Mouse (Mus musculus): ENCODE results near the gene Pdlim4.

Pdlim4 gene

DNA sequence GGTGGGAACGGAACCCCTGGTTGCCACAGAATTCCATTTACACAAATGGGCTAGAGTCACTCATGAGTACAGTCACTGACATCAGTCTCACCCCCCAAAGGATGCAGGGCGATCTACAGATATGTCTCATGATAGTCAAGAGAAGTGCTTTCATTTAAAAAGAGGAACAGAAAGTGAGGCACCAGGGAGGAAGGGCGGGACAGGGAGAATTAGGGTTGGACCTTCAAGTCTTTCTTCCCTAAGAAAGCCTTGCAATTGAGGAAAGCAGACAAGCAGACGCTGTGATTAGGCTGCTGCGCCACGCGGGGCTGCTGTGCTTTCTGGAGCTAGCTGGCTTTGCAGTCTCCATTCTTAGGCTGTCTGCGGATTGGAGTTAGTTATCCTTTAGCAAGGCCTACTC is 22.9 kb upstream of the Pdlim4 start:
- peak in 1 of 2 experiments; percentile 33 for DNase-seq

DNA sequence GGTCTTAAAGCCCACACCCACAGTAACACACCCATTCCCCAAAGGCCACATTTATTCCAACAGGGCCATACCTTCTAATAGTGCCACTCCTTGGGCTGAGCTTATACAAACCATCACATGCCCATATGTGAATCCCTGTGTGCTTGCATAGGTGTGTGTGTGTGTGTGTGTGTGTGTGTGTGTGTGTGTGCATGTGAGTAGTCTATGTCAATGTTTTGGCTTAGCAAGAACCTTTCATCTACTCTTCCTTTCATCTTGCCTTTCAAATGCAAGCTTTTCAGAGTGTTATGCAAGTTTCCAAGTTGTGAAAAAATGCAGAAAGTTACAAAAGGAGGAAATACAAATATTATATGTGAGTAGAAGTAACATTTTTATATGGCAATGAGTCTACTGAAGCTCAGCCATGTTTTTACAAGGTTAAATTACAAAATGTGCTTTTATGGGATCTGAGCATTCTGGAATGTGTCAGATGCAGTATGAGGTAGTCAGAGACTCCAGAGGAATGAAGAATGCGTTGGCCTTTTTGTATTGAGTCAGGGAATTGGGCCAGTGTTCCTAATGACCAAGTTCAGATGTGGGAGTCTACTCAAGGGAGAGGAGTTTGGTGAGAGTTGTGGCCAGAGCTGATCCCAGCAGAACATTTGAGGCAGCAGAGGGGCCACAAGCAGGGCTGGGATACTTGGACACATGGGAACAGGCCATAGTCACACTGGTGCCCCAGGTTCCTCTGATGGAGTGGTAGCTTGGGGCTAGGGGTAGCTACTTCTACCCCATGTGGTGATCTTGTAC is 21.5 kb upstream of the Pdlim4 start:
- DNase-seq = no peak

DNA sequence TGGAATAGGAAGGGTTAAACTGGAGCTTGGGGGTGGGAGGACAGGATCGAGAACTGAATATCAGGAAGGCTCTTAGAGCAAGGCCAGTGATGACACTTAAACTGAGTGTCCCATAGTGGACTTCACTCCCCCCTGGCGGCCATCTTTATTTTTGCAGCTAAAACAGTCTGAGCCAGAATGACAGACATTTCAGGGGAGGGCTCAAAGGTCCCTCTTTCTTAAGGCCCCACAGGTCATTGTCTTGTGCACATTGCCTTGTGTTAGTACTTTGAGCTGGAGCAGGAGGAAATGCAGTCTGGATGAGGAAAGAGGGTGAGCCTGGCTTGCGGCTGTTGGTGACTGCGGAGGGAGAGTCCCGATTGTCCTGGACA is 20.1 kb upstream of the Pdlim4 start:
- peak; percentile 38 to 84 for DNase-seq

DNA sequence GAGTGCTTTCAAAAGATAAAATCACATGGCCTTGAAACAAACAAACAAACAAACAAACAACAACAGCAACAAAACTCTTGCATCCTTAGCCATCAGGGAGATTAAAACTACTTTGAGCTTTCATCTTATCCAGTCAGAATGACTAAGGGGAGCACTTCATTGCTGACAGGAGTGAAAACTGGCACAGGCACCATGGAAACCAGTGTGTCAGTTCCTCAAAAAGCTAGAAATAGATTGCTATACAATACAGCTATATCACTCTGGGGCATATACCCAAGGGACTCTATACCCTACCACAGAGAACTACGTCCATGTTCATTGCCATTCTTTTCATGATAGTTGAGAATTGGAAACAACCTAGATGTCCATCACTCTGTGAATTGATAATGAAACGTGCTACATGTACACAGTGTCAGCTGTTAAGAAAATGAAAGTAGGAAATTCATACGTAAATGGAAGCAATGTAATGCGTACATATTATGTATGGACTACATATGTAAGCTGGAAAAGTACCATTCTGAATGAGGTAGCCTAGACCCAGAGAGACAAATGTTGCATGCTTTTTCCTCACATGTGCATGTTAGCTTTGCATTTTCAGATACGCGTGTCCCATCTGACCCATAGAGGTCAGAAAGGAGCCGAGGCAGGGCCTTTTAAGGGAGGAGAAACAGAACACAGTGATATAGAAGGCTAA is 19.6 kb upstream of the Pdlim4 start:
- no peak for DNase-seq

DNA sequence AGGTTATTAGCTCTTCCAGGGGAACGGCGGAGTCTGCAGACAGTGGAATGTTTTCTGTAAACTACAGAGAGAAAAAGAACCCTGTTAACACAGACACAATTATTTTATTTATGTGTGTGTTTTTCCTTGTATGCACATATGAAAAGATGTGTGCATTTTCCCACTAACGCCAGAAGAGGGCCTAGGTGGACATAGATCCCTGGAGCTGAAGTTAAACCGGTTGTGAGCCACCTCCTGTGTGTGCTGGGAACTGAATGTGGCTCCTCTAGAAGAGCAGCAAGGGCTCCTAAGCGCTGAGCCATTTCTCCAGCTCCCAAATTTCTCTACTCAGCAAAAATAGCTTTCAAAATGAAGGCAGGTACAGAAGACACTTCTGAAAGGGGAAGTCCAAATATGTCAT is 17.0 kb upstream of the Pdlim4 start:
- DNase-seq = no peak

DNA sequence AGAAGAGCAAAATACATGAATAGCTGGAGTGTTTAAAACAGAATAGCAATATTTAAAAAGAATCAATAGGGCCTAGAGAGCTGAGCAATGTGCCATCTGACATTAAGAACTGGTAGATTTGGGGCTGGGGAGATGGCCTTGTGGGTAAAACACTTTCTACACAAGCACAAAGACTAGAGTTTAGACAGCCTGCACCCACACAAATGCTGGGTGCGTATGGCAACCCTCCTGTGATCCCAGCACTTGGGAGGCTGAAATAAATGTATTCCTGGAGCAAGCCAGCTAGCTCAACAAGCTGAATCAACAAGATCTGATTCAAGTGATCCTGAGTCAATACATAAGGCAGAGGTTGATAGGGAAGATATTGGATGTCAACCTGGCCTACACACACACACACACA is 16.2 kb upstream of the Pdlim4 start:
- no peak for DNase-seq

DNA sequence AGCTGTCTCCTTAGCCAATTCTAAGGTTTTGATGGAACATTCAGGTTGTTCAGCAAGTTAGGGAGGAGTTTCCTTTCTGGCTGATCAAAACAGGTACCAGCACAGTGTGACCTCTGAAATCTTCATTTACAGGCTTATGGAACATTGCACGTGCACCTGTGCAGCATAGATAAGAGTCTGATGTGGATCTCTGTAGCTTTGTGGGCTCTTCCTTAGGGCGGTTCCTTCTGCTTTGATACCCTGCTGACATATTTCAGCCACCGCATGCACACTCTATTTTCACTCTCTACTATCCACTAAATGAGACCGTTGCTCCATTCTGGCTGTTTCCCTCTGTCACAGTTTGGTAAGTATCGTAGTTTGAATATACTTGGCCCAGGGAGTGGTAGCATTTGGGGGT is 13.9 kb upstream of the Pdlim4 start:
- no peak for DNase-seq

DNA sequence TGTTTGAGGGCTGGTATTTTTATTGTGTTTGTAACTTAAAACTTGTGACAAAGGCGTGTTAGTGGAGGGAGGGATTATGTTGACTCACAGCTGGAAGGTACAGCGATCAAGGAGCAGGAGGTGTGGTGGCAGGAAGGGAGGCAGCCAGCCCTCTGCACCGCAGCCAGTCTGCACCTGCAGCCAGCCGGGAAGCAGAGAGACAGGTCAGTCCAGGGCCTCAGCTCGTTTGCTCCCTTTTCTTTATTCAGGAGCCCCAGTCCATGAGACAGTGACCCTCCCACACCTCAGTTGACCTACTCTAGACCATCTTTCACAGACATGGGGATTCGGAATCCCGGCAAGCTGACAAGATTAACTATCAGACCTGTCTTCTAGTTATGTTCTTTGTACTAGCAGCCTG is 11.6 kb upstream of the Pdlim4 start:
- DNase-seq = peak in 1 of 2 experiments; percentile 18

DNA sequence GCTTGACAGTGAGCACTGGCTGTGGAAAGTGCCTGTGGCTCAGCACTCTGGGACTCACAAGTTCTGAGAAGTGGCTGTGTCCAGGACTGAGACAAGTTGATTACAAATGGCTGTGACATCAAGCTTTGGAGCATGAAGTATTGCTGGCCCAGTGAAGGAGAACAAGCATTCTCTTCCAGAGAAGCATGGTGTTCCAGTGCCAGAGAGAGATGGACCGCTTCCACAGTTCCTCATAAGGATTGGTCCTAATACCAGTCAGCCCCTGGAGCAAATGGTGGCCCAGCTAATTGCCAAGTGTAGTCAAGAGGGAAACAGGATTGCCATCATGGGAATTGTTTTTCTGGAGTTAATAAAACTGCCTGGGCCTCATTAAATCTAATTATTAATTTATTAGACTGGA is 7.3 kb upstream of the Pdlim4 start:
- no peak for DNase-seq

DNA sequence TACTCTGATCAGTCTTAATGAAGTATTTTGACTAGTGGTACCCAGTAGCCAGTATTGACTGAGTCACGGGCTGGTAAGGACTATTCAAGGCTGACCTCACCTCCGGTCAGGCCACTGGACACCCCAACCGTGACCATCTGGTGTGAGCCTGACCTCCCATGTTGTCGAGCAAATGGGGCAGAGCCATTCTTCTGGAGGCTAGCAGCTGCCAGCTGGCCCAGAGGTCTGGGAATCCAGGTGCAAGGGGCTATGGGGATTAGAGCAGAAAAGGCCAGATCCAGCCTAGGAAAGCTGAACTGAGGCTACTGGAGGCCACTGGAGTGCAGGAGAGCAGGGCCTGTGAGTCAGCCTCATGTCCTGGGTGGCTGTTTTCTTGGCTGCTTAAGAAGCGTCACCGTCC is 6.5 kb upstream of the Pdlim4 start:
- no peak for DNase-seq

DNA sequence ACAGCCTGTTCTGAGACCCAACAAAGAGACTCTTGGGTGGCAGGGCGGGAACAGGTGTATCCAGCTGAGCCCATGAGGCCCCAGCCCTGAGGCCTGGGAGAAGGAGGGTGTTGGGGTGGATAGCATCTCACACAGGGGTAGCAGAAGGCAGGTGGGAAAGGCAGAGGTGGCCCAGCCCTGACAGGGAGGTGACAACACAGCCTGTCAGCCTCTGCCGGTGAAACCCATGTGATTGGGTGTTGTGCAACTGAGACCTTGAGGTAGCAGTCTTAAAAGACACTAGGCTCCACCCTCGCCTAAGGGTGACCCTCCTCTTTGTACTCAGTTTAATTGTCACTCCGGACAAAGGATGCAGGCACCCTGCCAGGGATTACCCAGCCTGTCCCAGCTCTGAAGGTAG is 4.5 kb upstream of the Pdlim4 start:
- no peak for DNase-seq

DNA sequence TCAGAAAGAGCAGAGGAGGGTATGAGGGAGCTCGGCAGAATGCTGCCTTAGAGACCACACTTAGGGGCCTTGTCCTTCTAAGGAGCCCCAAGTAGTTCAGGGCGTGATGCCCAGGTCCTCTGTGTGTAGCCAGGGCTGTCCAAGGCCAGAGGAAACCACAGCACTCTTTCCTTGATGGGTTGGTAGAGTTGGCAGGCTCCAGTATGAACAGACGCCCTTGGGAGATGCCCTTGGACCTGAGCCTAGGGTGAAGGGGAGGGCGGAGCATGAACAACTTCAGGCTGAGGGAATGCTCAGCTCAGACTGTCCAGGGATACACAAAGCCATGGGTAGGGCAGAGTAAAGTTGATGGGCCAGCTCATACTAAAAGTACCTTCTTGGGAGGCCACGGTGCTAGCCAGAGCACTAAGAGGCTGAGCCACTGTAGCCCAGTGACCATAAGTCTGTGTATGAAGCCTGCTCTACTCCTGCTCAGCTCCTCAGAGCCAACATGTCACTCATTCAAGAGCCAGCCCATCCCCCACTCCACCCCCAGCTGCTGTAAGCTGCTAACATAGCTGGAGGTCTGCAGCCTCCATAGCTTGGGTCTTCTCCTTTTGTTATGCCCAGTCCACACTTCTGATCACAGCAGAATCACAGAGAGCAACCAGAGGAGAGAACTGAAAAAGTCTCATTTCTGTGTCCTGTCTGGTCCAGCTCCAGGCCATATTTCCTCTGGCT is 3.1 kb upstream of the Pdlim4 start:
- DNase-seq = no peak

DNA sequence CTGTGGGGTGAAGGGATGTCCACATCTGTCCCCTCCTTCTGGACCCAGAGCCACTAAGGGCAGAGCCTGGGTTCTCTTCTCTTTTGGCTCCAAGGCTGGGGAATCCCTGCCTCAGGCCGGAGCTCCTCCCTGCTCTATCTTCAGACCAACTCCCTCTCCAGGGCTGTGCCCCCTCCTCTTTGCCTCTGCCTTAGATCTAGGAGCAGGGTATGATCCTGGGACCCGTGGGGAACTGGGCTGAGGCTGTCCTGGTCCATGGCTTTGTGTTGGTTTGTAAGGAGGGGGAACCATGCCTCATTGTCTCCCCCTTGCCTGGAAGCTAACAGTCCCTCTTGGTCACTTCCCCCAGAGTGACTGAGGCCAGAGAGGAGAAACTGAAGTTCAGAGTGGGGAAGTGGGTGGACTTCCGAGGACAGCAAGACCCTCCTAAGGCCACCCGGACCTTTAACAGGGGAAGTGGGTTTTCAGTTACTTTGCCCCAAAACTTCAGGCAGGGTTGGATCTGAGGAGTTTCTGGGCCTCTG is 756 bp downstream of the Pdlim4 start:
- DNase-seq = no peak

DNA sequence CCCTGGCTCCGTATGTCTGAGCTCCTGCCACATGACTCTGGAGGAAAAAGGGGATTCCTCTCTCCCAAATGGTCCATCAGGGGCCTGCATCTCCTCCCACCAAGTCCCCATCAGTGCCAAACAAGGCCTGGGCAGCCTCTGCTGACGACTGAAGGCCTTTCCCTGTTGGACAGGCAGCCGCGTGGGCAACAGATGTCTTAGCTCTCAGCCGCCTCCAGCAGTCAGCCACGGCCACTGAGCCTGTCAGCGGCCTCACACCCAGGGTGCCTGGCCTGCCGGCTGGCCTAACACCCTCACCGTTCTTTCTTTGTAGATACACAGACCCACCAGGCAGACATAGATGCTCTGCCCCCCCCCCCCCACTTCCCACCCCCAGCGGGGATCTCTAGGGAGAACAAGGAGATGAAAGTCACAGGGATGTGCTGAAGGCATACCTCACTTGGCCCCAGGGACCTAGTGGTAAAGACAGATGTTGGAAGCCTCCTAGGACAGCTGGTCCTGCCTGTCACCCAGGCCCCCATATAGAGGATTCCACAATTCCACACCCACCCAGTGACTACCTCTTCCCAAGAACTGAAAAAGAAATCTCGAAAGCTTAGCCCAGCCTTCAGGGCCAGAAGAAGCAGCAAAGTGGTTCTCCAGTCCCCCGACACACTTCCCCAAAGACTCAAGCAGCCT is 1.4 kb downstream of the Pdlim4 start:
- peak; percentile 63 to 89 for DNase-seq

DNA sequence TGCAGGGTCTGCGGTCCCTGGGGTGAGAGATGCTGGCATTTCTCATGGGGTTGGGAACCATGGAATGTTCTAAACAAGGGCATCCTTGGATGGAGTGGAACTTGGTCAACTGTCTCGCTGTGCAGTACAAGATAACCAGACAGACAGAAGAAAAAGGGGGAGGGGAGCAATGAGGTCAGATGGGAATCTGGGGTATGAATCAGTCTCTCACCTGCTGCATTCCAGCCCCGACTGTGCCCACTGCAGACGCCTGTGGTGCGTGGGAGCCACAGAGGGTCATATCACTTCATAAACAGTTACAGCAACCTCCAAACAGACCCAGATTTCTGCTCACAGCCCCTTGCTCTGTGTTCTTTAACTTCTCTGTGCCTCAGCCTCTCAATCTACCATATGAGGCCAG is 2.4 kb downstream of the Pdlim4 start:
- DNase-seq = no peak

DNA sequence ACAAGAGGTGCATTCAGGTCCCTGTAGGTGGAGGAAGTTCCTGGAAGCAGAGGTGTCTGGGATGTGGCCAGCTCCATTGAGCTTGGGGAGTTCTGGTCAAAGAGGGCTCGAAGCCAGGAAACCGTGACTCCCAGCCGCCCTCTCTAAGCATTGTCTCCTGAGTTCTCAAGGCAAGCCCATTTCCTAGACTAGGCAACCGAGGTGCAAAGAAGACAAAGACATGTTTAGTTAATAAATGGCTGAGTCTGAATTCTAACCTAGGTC is 3.0 kb downstream of the Pdlim4 start:
- no peak for DNase-seq

DNA sequence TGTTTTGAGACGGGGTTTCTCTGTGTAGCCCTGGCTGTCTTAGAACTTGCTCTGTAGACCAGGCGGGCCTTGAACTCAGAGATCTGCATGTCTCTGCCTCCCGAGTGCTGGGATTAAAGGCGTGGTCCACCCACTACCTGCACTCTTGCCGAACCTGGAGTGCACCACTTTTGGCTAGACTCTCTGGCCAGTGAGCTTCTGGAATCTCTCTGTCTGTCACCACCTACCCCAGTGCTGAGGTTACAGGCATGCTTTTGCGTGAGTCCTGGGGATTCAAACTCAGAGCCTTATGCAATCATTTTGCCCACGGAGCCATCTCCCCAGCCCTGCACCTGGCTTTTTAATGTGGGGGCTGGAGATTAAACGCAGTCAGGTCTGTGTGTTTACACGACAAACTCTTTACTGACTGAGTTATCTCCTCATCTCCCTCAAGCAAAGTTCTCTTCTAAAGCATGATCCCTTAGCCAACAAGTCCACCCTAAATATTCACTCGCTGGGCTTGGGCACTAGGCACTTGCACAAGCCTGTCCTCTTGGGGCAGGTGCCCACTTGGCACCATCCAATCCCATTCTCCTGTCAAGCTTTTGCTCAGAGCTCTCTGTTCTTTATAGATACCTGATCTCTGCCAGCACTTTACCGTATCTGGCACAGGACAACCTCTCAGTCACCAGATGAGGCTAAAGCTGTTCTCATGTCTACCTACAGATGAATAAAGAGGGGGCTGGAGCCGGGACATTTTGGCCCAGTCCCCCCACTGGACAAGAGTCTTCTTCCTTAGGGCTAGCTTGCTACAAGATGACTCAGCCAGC is 3.5 kb downstream of the Pdlim4 start:
- no peak for DNase-seq

DNA sequence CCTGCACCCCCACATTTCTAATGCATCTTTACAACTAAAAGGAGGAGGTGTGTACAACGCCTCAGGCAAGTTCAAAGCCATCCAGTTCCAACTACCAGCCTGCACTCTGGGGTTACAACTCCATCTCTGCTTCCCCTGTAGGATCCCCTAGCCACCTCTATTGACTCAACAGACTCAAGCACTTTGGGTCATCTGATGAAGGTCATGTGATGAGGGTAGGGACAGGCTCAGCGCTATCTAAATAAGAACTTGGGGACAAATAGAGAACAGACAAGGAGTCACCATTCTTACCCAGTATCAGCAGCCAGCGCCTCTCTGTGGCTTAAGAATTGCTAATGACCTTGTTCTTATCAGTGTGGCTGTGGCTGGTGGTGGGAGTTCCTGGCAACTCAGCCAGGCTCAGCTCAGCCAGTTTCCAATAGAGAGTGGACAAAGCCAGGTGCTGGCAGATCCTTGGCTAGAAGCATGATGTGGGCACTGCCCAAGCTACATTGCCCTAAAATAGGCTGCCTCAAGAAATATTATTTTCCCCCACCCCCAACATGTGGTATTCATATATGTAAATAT is 4.3 kb downstream of the Pdlim4 start:
- DNase-seq = no peak

DNA sequence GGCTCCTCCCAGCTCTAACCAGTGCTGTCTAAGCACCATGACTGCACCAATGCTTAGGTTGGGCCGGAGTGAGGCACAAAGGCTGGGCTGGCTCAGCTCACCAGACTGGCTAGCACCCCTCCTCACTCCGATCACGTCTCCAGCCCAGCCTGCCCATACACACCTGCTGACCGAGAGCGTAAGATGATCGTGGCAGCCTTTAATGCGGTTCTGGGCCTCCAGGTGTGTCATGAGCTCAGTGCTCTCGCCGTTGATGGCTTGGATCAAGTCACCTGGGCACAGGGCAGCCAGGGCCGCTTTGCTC is 5.4 kb downstream of the Pdlim4 start:
- no peak for DNase-seq

DNA sequence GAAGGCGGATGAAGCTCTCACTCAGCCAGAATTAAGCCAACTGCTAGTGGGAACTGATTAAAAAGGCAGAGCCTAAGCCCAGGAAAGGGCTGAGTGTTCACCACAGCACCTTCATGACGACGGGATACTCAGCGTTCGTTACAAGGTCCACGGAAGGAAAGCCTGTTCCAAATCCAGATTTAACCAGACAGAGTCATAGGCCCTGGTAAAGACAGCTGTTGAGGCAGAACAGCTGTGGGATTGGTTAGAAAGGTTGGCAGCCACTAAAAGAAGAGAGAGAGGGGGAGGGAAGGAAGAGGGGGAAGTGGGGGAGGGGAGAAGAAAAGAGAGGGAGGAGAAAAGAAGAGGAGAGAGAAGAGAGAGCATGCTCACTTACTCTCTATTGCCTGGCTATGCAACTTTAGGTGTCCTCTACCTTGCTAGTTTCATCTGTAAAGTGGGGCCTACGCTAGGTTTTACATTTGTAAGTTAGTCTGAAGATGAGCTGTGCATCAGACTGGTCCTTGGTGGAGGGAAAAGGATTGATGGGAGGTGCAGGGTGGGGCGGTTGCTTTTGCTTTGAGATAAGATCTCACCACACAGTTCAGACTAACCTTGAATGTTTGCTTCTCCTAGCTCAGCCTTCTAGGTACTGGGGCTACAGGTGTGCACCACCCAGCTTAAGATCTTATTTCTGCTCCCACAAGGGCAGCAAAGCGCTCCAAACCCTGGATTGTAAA is 5.9 kb downstream of the Pdlim4 start:
- DNase-seq = no peak

DNA sequence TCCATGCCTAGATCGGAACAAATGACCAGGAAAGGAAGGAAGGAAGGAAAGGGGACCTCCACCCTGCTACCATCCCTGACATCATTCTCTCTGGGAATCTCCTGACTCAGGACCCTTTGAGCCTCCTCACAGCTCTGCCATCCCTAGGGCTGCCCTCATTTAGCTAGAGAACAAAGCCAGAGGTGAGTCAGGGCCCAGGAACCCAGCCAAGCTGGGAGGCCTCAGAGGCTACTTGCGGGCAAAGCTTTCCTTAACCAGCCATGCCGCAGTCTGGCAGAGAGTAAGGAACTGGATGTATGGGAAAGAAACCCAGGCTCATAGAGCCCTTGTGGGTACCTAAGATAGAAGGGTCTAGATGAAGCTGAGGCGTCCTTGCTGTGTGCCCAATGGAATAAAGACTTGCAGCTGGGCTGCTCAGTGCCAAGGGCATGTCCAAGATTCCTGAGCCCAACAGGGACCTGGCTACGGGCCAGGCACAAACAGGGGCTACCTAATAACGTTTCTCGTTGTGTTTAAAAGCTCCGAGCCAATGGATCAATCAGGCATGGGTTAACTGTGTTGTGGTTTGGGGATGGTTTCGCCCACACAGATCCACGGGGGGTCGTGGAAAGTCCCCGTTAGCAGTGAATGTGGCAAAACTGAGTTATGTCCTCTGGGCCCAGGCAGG is 6.6 kb downstream of the Pdlim4 start:
- no peak for DNase-seq

All from lung, postnatal 4 days (tissue).